Mouse (Mus musculus) CH12F3 (cell line): ENCODE results near the gene Hoxd13.

Experiments used
- in situ Hi-C: fragments of 300-500 bp; cut with MboI; formaldehyde crosslinking; loops from 2 replicates; pipeline ENCODE4 v1.14.3; 2020; ENCODE audit warnings: low sequenced_read_pairs

The Hoxd13 gene

DNA sequence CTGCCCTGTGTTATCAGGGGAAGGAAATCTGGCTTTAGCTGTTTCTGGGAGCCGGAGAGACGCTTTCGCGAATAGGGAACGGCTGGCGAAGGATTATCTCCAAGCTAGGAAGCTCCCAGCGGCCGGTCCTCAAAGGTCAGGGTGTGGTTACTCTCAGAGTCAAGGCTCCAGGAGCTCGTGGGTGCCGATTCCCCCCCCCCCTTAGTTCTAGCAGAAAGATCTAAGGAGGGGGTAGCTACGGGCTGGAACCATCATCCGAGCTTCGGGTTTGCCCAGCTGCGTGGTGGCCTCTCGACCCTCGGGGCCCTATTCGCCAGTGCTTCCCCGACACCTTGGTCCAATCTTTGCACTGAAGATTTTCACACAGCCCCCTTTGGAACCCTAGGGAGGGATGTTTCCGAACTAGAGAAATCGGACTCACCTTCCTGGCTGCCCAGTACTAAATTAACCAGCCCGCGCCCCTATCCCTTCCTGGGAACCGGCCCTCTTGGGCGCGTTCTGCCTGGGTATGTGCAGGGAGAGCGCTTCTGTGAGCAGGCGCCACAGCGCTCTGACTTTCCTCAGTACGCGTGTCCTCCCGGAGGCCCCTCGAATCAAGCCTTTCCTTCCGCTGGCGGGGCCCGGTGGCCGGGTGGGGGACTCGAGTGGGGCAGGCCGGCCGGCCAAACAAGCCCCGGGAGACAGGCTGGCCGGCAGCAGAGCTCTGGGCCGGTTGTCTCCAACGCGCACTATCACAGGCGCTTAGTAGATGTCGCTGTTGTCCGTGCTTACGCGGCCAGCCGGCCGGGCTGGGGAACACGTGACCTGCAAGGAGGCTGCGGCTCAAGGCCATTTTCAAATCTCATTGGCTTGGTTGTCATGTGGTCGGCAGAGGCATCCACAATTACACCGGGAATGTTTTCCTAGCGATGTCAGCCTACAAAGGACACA, 23.2 kb downstream of the Hoxd13 start, which contains the start of gene Hoxd10:
TSS of gene Hoxd10 (plus strand) at position 903 of the 930 bp plus-strand sequence.
- in situ Hi-C loops = loop anchor here (10.0 to 25.0 kb wide), 2 partner anchors 454 to 621 kb away; no protein-coding TSS in a partner anchor

DNA sequence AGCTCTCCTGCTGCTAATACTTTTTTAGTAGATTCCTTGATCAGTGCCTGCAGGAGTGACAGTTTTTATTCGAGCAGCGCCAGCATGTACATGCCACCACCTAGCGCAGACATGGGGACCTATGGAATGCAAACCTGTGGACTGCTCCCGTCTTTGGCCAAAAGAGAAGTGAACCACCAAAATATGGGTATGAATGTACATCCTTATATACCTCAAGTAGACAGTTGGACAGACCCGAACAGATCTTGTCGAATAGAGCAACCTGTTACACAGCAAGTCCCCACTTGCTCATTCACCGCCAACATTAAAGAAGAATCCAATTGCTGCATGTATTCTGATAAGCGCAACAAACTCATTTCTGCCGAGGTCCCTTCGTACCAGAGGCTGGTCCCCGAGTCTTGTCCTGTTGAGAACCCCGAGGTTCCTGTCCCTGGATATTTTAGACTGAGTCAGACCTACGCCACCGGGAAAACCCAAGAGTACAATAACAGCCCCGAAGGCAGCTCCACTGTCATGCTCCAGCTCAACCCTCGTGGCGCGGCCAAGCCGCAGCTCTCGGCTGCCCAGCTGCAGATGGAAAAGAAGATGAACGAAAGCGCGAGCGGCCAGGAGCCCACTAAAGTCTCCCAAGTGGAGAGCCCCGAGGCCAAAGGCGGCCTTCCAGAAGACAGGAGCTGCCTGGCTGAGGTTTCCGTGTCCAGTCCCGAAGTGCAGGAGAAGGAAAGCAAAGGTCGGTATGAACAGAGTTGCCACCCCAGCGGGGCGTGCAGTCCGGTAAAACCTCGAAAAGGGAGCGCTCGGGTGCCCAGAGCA, 24.1 kb downstream of the Hoxd13 start:
- in situ Hi-C loops = loop anchor here (10.0 to 25.0 kb wide), 2 partner anchors 453 to 620 kb away; no protein-coding TSS in a partner anchor

DNA sequence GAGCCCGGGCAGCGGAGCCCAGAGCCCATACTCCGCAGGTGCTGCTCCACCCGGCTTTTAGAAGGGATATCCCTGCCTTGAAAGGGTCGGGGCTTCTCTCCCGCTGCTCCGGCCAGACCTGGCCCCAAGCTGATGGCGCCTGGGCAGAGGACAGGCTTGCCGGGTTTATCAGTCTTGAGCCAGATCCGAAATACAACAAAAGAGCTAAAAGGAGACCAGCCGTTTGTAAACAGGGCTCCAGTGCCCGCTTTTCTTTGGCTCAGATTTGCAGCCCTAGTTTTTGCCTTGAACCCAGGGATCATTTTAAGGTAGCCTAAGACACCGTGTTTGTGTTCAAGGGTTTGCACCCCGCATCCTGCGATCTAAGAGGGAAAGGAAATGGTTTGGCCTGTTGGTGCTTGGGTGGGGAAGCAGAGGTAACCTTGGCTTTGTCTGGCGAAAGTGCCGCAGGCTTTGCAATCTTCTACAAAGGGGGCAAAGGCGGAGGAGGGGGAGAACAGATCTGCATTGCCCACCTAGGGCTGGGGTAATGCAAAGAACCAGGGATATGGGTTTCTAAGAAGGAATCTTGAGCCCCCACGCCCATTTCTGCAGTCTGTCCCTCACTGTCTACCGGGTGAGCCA, 24.8 kb downstream of the Hoxd13 start:
- in situ Hi-C loops = loop anchor here (10.0 to 25.0 kb wide), 2 partner anchors 452 to 619 kb away; no protein-coding TSS in a partner anchor

DNA sequence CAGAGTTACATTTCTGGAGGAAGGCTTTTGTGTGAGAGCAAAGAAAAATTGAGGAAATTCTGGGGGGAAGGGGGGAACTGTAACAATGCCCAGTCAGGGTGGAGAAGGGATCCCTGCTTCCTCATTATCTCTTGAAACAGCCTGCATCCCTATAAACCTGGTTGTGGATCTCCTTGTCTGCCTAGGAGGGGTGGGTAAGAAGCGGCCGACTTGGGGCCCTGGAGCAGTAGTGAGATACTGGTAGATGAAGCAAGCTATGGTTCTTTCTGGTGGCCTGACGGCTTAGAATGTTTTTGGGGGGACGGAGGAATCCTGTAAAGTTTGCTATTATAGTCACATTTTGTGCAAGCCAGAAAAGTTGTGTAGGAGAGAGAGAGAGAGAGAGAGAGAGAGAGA, 25.3 kb downstream of the Hoxd13 start:
- in situ Hi-C loops = loop anchor here (10.0 to 25.0 kb wide), 2 partner anchors 451 to 619 kb away; no protein-coding TSS in a partner anchor

DNA sequence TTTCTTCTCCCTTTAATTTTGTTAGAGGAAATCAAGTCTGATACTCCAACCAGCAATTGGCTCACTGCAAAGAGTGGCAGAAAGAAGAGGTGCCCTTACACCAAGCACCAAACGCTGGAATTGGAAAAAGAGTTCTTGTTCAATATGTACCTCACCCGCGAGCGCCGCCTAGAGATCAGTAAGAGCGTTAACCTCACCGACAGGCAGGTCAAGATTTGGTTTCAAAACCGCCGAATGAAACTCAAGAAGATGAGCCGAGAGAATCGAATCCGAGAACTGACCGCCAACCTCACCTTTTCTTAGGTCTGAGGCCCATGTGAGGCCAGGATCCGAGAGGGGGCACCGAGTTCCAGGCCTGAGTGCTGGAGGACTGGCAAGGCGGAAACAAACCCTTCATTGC, 26.0 kb downstream of the Hoxd13 start:
- in situ Hi-C loops = loop anchor here (10.0 to 25.0 kb wide), 2 partner anchors 451 to 618 kb away; no protein-coding TSS in a partner anchor

DNA sequence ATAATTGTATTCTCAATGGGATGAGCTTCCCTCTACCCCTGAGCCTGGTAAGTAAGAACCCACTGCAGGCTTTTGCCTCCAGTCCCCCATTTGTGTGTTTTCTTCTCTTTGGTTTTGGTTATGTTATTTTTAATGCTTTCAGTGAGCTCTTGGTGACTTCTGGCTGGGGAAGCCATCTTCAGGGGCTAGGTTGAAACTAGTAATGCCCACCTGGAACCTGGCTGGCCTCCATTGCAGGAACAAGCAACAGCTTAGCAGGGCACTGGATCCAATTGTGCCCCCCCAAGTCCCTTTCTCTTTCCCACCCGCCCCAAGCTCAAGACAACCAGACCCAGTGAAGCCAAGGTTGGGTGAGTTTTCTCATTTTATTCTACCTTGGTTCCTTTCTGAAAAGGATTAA, 27.3 kb downstream of the Hoxd13 start:
- in situ Hi-C loops = loop anchor here (10.0 to 25.0 kb wide), 2 partner anchors 449 to 617 kb away; no protein-coding TSS in a partner anchor

DNA sequence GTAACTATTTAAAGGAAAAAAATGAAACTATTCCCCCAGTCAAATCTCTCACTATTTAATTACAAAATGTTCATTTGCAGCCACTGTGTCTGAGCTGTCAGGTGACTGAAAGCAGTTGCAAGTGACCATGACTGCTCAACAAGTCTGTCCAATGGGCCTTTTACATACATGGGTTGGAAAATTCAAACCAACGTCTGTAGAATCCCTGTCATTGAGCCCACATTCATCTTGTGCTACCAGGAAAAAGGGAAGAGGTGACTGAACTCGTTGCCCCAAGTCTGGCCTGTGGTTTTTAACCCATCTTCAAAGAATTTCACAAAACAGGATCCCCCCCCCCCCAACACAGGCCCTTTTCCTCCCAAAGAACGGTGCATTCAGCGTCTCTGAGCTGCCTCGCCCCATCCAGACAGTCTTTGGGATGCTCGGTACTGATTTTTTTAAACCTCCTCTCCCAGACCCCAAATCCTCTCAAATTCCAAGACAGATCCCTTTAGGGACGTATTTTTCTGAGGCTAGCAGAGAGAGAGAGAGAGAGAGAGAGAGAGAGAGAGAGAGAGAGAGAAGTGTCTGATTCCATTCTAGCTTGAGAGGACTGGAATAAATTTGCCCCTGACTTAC, 27.8 kb downstream of the Hoxd13 start:
- in situ Hi-C loops = loop anchor here (10.0 to 25.0 kb wide), 2 partner anchors 449 to 616 kb away; no protein-coding TSS in a partner anchor

DNA sequence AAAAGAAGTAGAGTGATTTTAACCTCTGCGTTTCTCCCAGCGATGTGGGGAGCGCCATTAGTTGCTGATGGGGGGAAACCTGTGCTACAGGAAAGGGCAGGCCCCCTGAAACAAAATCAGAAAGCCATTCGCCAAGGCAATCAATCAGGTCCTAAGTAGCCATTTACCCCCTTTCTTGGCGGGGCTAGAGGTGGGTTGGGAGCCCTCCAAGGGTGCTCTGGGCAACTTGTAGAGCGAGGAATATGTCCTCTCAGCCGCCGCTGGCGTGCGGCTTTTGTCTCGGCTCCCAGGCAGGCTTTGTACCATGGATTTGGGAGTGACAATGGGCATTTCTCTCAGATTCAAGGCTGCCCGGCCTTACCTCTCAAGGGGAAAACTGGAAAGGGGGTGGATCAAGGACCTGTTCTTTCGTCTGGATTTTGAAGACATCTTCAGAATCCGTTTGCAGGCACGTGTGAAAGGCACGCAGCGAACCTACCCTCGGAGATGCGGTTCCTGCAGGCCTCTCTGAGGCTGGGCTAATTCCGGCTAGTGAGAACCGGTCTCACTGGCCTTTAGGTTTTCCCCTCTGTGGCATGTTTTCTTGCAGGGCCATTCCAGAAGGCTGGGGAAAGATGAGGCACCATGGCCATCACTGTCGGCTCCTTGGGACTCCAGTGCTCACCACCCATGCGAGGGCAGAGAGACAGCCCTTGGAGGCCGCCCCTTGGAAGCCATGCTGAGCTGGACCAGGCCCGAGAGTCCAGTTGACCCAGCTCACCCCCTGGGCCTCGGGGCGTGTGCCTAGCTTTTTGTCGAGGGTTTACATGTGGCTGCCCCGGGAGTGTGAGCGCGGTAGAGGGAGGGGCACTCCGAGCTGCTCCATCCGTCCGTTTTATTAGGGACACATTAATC, 28.6 kb downstream of the Hoxd13 start:
- in situ Hi-C loops = loop anchor here (10.0 to 25.0 kb wide), 2 partner anchors 448 to 616 kb away; no protein-coding TSS in a partner anchor

DNA sequence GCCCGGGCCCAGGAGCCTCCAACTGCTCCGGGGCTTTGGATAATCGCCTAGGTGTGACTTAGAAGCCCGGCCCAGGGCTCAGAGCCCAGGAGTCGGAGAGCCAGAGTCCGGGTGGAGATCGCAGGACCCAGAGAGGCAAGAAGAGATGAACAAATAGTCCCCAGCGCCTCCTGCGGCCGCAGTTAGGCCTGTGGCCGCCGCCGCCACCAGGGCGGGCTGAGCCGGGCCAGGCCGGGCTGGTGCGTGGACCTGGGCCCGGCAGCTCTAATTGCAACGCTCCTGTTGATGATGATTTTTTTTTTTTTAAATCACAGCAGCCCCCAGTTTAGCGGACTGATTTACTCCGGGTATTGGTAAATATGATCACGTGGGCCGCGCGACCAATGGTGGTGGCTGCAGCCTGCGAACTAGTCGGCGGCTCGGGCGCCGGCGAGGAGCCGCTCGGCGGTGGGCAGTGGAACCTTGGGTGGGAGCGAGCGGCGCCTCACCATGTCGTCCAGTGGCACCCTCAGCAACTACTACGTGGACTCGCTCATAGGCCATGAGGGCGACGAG, 29.5 kb downstream of the Hoxd13 start, which contains the start of gene Hoxd9:
TSS of gene Hoxd9 (plus strand) at position 161 of the 555 bp plus-strand sequence.
- in situ Hi-C loops = loop anchor here (10.0 to 25.0 kb wide), 2 partner anchors 447 to 615 kb away; no protein-coding TSS in a partner anchor

DNA sequence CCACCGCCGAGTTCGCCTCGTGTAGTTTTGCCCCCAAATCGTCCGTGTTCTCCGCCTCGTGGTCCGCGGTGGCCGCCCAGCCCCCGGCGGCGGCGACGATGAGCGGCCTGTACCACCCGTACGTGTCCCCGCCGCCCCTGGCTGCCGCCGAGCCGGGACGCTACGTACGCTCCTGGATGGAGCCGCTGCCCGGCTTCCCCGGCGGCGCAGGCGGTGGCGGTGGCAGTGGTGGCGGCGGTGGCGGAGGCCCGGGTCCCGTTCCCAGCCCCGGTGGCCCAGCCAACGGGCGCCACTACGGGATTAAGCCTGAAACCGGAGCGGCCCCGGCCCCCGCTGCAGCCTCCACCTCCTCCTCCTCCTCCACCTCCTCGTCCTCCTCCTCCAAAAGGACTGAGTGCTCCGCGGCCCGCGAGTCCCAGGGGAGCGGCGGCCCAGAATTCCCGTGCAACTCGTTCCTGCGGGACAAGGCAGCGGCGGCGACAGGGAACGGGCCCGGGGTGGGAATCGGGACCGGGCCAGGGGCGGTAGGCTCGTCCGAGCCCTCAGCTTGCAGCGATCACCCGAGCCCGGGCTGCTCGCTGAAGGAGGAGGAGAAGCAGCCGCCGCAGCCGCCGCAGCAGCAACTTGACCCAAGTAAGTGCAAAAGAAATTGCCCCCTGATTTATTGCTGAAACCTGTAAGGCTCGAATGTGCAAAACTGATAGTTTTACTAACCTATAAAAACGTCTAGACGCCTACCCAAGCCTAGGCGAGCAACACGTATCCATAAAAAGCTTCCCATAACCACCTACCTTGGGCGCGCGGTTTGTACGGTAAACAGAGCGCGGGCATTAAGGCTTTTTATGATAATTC, 30.3 kb downstream of the Hoxd13 start:
- in situ Hi-C loops = loop anchor here (10.0 to 25.0 kb wide), 2 partner anchors 446 to 614 kb away; no protein-coding TSS in a partner anchor

DNA sequence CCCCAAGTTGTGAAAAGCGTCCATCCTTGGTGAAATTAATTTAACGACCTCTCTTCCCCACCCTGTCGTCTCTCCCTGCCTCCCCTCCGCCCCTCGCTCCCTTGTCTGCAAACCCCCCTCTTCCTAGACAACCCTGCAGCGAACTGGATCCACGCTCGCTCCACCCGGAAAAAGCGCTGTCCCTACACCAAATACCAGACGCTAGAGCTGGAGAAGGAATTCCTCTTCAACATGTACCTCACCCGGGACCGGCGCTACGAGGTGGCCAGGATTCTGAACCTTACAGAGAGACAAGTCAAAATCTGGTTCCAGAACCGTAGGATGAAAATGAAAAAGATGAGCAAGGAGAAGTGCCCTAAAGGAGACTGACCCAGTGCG, 30.9 kb downstream of the Hoxd13 start:
- in situ Hi-C loops = loop anchor here (10.0 to 25.0 kb wide), 2 partner anchors 446 to 613 kb away; no protein-coding TSS in a partner anchor

DNA sequence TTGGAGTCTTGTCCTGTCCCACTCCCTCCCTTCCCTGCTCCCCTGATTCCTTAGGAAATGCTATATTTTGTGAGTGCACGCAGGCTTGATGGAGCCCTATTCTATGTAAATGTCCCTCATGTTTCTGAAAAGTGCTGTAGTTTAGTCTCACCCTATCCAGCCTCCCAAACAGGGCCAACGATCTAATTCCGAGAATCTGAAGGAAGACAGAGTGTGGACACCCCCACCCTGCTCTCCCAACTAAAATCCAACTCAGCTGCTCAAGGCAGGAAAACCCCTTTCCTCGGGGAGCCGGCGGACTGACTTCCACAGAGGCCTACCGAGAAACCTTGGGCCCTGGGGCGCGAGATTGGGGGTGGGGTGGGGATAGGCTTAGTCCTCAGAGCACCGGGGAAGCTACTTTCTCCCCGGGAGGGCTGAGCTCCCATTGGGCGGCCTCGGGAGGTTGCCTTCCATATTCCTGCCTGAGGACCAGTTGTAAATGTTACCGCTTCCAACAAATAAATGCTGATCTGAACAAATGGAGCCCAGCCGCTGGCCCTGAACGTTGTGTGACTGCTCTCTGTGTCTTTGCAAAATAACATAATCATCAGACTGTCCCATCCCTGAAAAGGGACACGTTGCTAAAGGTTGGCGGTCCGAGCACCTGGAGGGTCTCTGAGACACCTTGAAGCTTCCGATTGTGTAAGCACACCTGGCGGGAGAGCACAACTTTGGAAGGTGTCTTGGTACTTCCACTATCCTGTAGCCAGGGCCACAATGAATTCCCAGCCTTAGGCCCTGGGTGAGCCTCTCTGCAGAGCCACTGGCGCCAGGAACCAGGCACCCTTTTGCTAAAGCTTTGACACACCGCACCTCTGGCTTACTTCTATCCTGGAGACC, 31.8 kb downstream of the Hoxd13 start:
- in situ Hi-C loops = loop anchor here (10.0 to 25.0 kb wide), 3 partner anchors 445 to 887 kb away; no protein-coding TSS in a partner anchor

DNA sequence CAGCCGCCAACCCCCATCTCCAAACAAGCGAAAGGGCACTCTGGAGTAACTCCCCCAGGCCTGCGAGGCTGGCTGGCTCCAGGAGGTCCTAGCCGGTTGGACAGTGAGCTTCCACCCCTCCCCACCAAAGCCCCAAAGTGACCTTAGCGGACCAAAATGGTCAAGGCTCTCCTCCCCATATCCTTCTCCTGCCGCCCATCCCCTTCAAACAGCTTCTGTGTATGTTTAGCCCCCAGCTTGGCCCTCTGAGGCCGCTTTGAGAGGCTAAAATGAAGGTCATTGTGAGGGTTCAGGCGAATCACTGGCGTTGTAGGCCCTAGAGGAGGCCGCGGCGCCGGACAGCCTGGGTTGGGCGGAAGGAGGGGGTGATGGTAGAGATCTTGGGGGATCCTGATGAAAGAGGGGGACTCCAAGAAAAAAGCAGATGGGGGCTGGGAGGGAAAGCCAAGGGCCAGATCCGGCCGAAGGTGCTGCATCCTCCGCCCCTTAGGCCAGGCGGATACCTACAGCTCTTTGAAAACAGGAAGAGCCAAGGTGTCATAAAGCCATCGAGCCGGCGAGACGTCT, 32.5 kb downstream of the Hoxd13 start:
- in situ Hi-C loops = loop anchor here (25.0 kb wide), 1 partner anchor 887 kb away; no protein-coding TSS in a partner anchor

DNA sequence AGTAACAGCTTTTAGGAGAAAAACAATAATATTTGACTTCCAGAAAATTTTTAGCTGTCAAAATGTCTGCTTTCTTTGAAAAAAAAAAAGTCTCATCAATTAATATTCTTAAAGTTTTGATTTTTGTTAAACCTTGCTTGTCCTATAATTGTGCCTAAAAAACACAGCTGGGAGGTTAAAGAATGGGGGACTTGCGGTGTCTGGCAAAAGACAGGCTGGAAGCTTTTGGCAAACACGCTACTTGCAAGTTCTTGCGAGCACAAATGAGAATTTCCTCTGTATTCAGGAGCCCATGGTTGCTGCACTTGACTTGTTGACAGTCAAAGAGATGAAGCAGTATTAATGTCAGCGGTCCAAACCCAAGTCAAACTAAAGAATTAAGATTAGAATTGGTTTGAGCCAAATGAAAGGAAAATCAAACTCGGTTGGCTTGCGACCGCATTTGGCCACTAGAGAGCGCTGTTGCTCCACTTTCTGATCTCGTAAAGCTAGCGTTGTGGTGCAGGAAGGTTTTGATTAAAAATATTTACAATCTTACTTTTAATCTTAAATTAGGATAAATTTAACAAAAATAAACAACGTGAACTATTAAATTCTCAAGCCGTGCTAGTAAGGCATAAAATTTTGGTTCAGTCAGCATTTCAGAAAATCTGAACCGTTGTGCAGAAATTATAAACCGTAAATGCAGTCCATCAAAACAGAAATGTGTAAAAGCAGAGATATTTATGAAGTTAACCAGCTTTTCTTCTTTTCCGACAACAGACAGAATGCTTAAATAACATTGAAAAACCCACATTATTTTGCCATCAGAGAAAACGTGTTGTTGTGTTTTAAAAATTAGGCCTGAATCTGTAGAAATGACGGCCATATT, 34.1 kb downstream of the Hoxd13 start:
- in situ Hi-C loops = loop anchor here (25.0 kb wide), 1 partner anchor 885 kb away; no protein-coding TSS in a partner anchor

DNA sequence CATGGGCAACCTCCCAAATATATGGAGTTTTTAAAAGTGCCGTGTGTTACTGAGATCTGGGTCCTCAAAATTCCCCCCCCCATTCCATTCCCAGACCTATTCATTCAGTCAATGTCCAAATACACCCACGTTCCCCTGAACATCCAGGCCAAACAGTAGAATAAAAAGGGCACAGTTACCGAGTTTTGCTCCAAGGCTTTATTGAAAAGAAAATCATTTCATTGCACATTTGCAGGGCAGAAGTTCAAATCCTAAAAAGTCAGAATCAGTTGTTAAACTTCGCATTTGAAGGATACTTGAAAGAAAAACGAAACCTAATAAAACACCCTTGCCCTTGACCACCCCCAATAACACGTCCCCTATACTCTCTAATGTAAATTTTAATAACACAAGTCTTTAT, 34.7 kb downstream of the Hoxd13 start:
- in situ Hi-C loops = loop anchor here (25.0 kb wide), 1 partner anchor 884 kb away; no protein-coding TSS in a partner anchor
